ENCODE assay signal across 23 mouse cellular contexts in genomic region chr8:120452111-120452510, GRCm38 (mm10).
DNase-seq lines count a peak whose midpoint lies in the region; ATAC-seq and TF ChIP-seq lines count a peak whose summit lies in the region.
"Had no signal": no experiment of that assay in that cellular context is flagged by ENCODE, and none has a peak within 500 bp of the region (broad histone marks: within the 10 kb centered on the region; RNA-seq: fewer than 3 reads in every experiment).

No protein-coding gene starts in this region.

- H3K36me3 ChIP-seq in embryonic facial prominence, embryonic 11.5 days (replicated peaks; ENCODE audit: control insufficient read depth, insufficient read depth, low read depth, low read length): no peaks in the 10 kb centered on the region
- H3K36me3 ChIP-seq in embryonic facial prominence, embryonic 10.5 days (replicated peaks): no peaks in the 10 kb centered on the region
- no peaks in the 10 kb centered on the region for H3K36me3 ChIP-seq in ES-E14 (ENCODE audit: control insufficient read depth, insufficient read depth, low read length, poor library complexity, severe bottlenecking)
- H3K36me3 ChIP-seq: G1E had no signal

- no peak overlapping the region for H3K4me2 ChIP-seq in embryonic facial prominence, embryonic 11.5 days (ENCODE audit: low read depth, low read length)

- in situ Hi-C loops in ES-E14 (cut with MboI; ENCODE audit: low sequenced_read_pairs in 2 of 2, unreplicated experiment in 2 of 2): no loop called here

- no peaks in the 10 kb centered on the region for H3K27me3 ChIP-seq in embryonic facial prominence, embryonic 11.5 days (ENCODE audit: control insufficient read depth, insufficient read depth, low read length)
- H3K27me3 ChIP-seq in embryonic facial prominence, embryonic 10.5 days (replicated peaks; ENCODE audit: low read depth, poor library complexity, severe bottlenecking): peaks cover 69% of the 10 kb centered on the region
- H3K27me3 ChIP-seq: Patski had no signal

- H3K9ac ChIP-seq in embryonic facial prominence, embryonic 11.5 days (replicated peaks; ENCODE audit: low read length): no peak overlapping the region
- H3K9ac ChIP-seq in ES-E14 (ENCODE audit: insufficient read depth, low read depth, low read length, poor library complexity, severe bottlenecking): no peak overlapping the region

- no peaks in the 10 kb centered on the region for H3K9me3 ChIP-seq in embryonic facial prominence, embryonic 11.5 days (replicated peaks; ENCODE audit: control insufficient read depth, low read length)
- H3K9me3 ChIP-seq in embryonic facial prominence, embryonic 10.5 days: no peaks in the 10 kb centered on the region
- no peaks in the 10 kb centered on the region for H3K9me3 ChIP-seq in ES-E14 (ENCODE audit: control insufficient read depth, insufficient read depth, low read depth, low read length)
- H3K9me3 ChIP-seq: G1E had no signal

- DNase-seq in adrenal gland, adult 2 months: peak; percentile 66
- DNase-seq in adrenal gland, postnatal 4 days (ENCODE audit: low spot score in 2 of 2): no peak
- DNase-seq in adrenal gland, postnatal 36 days: peak; percentile 28 to 43
- DNase-seq in adrenal gland, adult 8-10 months: no peak
- no peak for DNase-seq in embryonic facial prominence, embryonic 11.5 days (ENCODE audit: low spot score)
- no peak for DNase-seq in embryonic facial prominence, embryonic 10.5 days (ENCODE audit: low spot score)
- no peak for DNase-seq in ES-E14 (ENCODE audit: low read depth, low spot score)
- DNase-seq in left cerebral cortex, adult 11 months (ENCODE audit: low spot score): no peak
- DNase-seq: adrenal gland, postnatal 10 days; adrenal gland, postnatal 14 days; adrenal gland, postnatal 25 days; B cell, adult 2 months; cerebellum, adult 11 months; cerebellum, adult 11-12 months; cerebellum, adult 18-20 months; cerebellum, adult 2 months; cerebellum, adult 8-10 months; cerebellum, adult 9-10 months; cerebellum, adult 9-11 months had no signal

- peaks cover 10% of the 10 kb centered on the region for H3K4me1 ChIP-seq in embryonic facial prominence, embryonic 11.5 days (ENCODE audit: control insufficient read depth, insufficient read depth, low read length)
- peaks cover 66% of the 10 kb centered on the region for H3K4me1 ChIP-seq in embryonic facial prominence, embryonic 10.5 days
- H3K4me1 ChIP-seq in ES-E14 (ENCODE audit: control insufficient read depth in 2 of 2, insufficient read depth in 2 of 2, low read length in 2 of 2, poor library complexity in 1 of 2): peaks cover 2 to 10% of the 10 kb centered on the region in 2 experiments; a peak in 1 of 4 replicates

- no peak for ATAC-seq in embryonic facial prominence, embryonic 11.5 days (replicated peaks; ENCODE audit: insufficient number of reproducible peaks, low FRiP score, low TSS enrichment, low read depth)
- ATAC-seq: activated CD4-positive, CD25-positive, alpha-beta regulatory T cell, adult 4 months; CD4-positive, CD25-positive, alpha-beta regulatory T cell, adult 4 months; Patski had no signal

- 0 out of 2 replicates have a peak overlapping the region, but pooled peaks have one; percentile 13 for H3K27ac ChIP-seq in embryonic facial prominence, embryonic 11.5 days (replicated peaks; ENCODE audit: low read depth, low read length)
- H3K27ac ChIP-seq in embryonic facial prominence, embryonic 10.5 days (replicated peaks): no peak overlapping the region
- H3K27ac ChIP-seq in ES-E14 (ENCODE audit: insufficient read depth, low read depth, low read length, poor library complexity, severe bottlenecking): peak overlapping the region; percentile 22; the same call in 1 of the 2 replicates

- no peak overlapping the region for H3K4me3 ChIP-seq in embryonic facial prominence, embryonic 11.5 days (ENCODE audit: low read depth, low read length)
- H3K4me3 ChIP-seq in embryonic facial prominence, embryonic 10.5 days: no peak overlapping the region
- H3K4me3 ChIP-seq in ES-E14 (ENCODE audit: insufficient read depth in 1 of 2, low read depth in 1 of 2, low read length in 2 of 2, poor library complexity in 1 of 2, severe bottlenecking in 1 of 2): no peak overlapping the region

- 88% methylated on average over 2 of the region's 2 CpGs for WGBS in embryonic facial prominence, embryonic 11.5 days
- 91% methylated on average over 2 of the region's 2 CpGs for WGBS in embryonic facial prominence, embryonic 10.5 days

TF ChIP-seq in ES-E14, 5 proteins besides CTCF, POLR2A, EP300 and RAD21:
- TF ChIP-seq CHD2 (IDR thresholded peaks at IDR 0.05; ENCODE audit: low read depth, low read length) (no peak), HCFC1 (IDR thresholded peaks at IDR 0.05; ENCODE audit: borderline replicate concordance, insufficient read depth, low read length) (no peak), ZNF384 (IDR thresholded peaks at IDR 0.05; ENCODE audit: low read depth, low read length) (no peak), ZC3H11A (IDR thresholded peaks at IDR 0.05; ENCODE audit: borderline replicate concordance, low read depth, low read length) (no peak), MAFK (IDR thresholded peaks at IDR 0.05; ENCODE audit: insufficient read depth, low read depth, low read length) (no peak)
TF ChIP-seq in ES-E14: peak in this region for 0.

Comparison
In these comparisons a context has a peak if more than half of its experiments do, and no peak if none do; other contexts are left out.
1. DNase-seq: peak in adrenal gland, adult 2 months (single experiment) and adrenal gland, postnatal 36 days (2 of 2); none in adrenal gland, postnatal 4 days (0 of 2), adrenal gland, adult 8-10 months (single experiment), embryonic facial prominence, embryonic 11.5 days (single experiment), embryonic facial prominence, embryonic 10.5 days (single experiment), ES-E14 (single experiment) and left cerebral cortex, adult 11 months (single experiment).